Mouse (Mus musculus): ENCODE data around the gene Urb1.
"Not testable (repeated sequence)": the region's sequence is repeated elsewhere in the genome, so short reads cannot be mapped to it uniquely, and the experiment has no call there.

Gene Urb1

GRCm38 (mm10) chr16:90809975-90810715 lies at the start of gene Urb1:
Gene Urb1 (minus strand): TSS chr16:90810413.
- DNase-seq, result peak; percentile 99

- DNase-seq, result no peak
Measured at GRCm38 (mm10) chr16:90858206-90858605, 48.0 kb upstream of the Urb1 start.

GRCm38 (mm10) chr16:90856552-90857200 lies 46.5 kb upstream of the Urb1 start:
- no peak for DNase-seq

GRCm38 (mm10) chr16:90851621-90852334 lies 41.6 kb upstream of the Urb1 start:
- no peak for DNase-seq

GRCm38 (mm10) chr16:90850881-90851280 lies 40.7 kb upstream of the Urb1 start:
- peak; percentile 57 to 69 for DNase-seq

- DNase-seq, result peak in 1 of 2 experiments; percentile 37
Measured at GRCm38 (mm10) chr16:90849262-90849661, 39.0 kb upstream of the Urb1 start.

- DNase-seq, result no peak
Measured at GRCm38 (mm10) chr16:90848697-90849096, 38.5 kb upstream of the Urb1 start.

GRCm38 (mm10) chr16:90845591-90845990 lies 35.4 kb upstream of the Urb1 start:
- no peak for DNase-seq

GRCm38 (mm10) chr16:90845038-90845437 lies 34.8 kb upstream of the Urb1 start:
- DNase-seq, result no peak

GRCm38 (mm10) chr16:90842164-90842563 lies 32.0 kb upstream of the Urb1 start:
- DNase-seq, result no peak

GRCm38 (mm10) chr16:90837431-90837830 lies 27.2 kb upstream of the Urb1 start:
- no peak for DNase-seq

- DNase-seq, result no peak
Measured at GRCm38 (mm10) chr16:90833041-90833791, 23.0 kb upstream of the Urb1 start.

GRCm38 (mm10) chr16:90832495-90832894 lies 22.3 kb upstream of the Urb1 start:
- DNase-seq, result no peak

- peak in 1 of 2 experiments; percentile 24 for DNase-seq
Measured at GRCm38 (mm10) chr16:90831676-90832075, 21.5 kb upstream of the Urb1 start.

- DNase-seq, result peak; percentile 76 to 80
Measured at GRCm38 (mm10) chr16:90830686-90831439, 20.6 kb upstream of the Urb1 start.

- peak; percentile 80 for DNase-seq
Measured at GRCm38 (mm10) chr16:90829894-90830685, 19.9 kb upstream of the Urb1 start.

GRCm38 (mm10) chr16:90829136-90829535 lies 18.9 kb upstream of the Urb1 start:
- no peak for DNase-seq

- DNase-seq, result no peak
Measured at GRCm38 (mm10) chr16:90827498-90827897, 17.3 kb upstream of the Urb1 start.

GRCm38 (mm10) chr16:90826457-90826856 lies 16.2 kb upstream of the Urb1 start, which contains the start of gene Eva1c:
Gene Eva1c (plus strand): TSS chr16:90826719.
- no peak for DNase-seq

- DNase-seq, result no peak
Measured at GRCm38 (mm10) chr16:90826041-90826440, 15.8 kb upstream of the Urb1 start.

GRCm38 (mm10) chr16:90823986-90824385 lies 13.8 kb upstream of the Urb1 start:
- not testable (repeated sequence) for DNase-seq

Measured in cerebellum, postnatal 10 days (tissue).